Mouse (Mus musculus) brain, embryonic 14.5 days (tissue): Measurements from ENCODE around the gene Slc35f4.

ENCODE experiments used
- CTCF ChIP-seq: fragments of 200-500 bp; IDR thresholded peaks from 2 replicates; pipeline ENCODE4 v1.5.1; 2012; ENCODE audit warnings: inconsistent platforms, mild to moderate bottlenecking, moderate library complexity, borderline replicate concordance; ENCODE audit not compliant: insufficient read depth, insufficient read length; ENCODE audit errors: extremely low read depth
- POLR2A ChIP-seq: fragments of 200-500 bp; IDR thresholded peaks from 2 replicates; pipeline ENCODE4 v1.6.1; 2012; ENCODE audit warnings: mild to moderate bottlenecking, inconsistent platforms, borderline replicate concordance; ENCODE audit not compliant: poor library complexity, insufficient read depth, insufficient read length, severe bottlenecking; ENCODE audit errors: extremely low read depth

- no peak for TF ChIP-seq POLR2A
- no peak for TF ChIP-seq CTCF
Measured at GRCm38 (mm10) chr14:49560706-49561105, 34.9 kb upstream of the Slc35f4 start.
